Mouse (Mus musculus) embryonic facial prominence, embryonic 14.5 days (tissue): ENCODE measurements around the gene Alg9. TPM values are rescaled to one million over a fixed set of nuclear protein-coding genes. Genes with fewer than 3 reads are reported as not detected.
A peak's percentile ranks its signal among the peaks of the same experiment; 100 is the strongest.

ENCODE experiments used
- ATAC-seq: fragments of 200-750 bp; cut with Nextera tagmentation; 2 replicates; pipeline ENCODE4 v1.8.0; 2017; ENCODE audit warnings: low read depth, moderate number of reproducible peaks, moderate TSS enrichment
- DNase-seq: peaks from one replicate; pipeline ENCODE4 v3.0.0-alpha.2; 2015; ENCODE audit warnings: low spot score
- H3K27ac ChIP-seq: fragments of 300-500 bp; sonication (generic); replicated peaks from 2 replicates; pipeline ENCODE4 v1.5.1; 2014; ENCODE audit warnings: low read depth, mild to moderate bottlenecking, low read length, moderate library complexity
- H3K27me3 ChIP-seq: fragments of 300-500 bp; sonication (generic); replicated peaks from 2 replicates; pipeline ENCODE4 v1.6.1; 2014; ENCODE audit warnings: low read length; ENCODE audit not compliant: control insufficient read depth, insufficient read depth
- H3K36me3 ChIP-seq: fragments of 300-500 bp; sonication (generic); 2 replicates; pipeline ENCODE4 v1.6.1; 2014; ENCODE audit warnings: low read length, mixed read lengths; ENCODE audit not compliant: control insufficient read depth, insufficient read depth
- H3K4me1 ChIP-seq: fragments of 300-500 bp; sonication (generic); 2 replicates; pipeline ENCODE4 v1.6.1; 2014; ENCODE audit warnings: antibody characterized with exemption, low read length; ENCODE audit not compliant: control insufficient read depth, insufficient read depth
- H3K4me2 ChIP-seq: fragments of 300-500 bp; sonication (generic); 2 replicates; pipeline ENCODE4 v1.6.1; 2014; ENCODE audit warnings: low read depth, mild to moderate bottlenecking, low read length, moderate library complexity, mixed read lengths
- H3K4me3 ChIP-seq: fragments of 300-500 bp; sonication (generic); 2 replicates; pipeline ENCODE4 v1.5.1; 2014; ENCODE audit warnings: low read depth, mild to moderate bottlenecking, low read length
- H3K9ac ChIP-seq: fragments of 300-500 bp; sonication (generic); 2 replicates; pipeline ENCODE4 v1.6.1; 2014; ENCODE audit warnings: low read depth, mild to moderate bottlenecking, low read length, moderate library complexity, mixed read lengths
- H3K9me3 ChIP-seq: fragments of 300-500 bp; sonication (generic); 2 replicates; pipeline ENCODE4 v1.6.1; 2016; ENCODE audit warnings: low read length; ENCODE audit not compliant: control insufficient read depth
- WGBS: fragments of 180-500 bp; shearing (Covaris S2); extraction: QIAGEN DNeasy Blood & Tissue Kit; methylation state at CpG from one replicate; pipeline ENCODE4 v1.1.7; 2014; 5-methylcytosine and 5-hydroxymethylcytosine counted together
- polyA plus RNA-seq: library from polyadenylated mRNA; unstranded; fragments of >200 nt; fragmentation: Nextera tagmentation; extraction: Ambion mirVana; gene quantifications from 2 replicates; pipeline ENCODE4 v1.2.1, GENCODE M21; 2014

The Alg9 gene
- 35.7 and 38.2 TPM in 2 replicates for polyA plus RNA-seq

- peak within 1 kb of the TSS; percentile 93 for H3K9ac ChIP-seq
- peak within 1 kb of the TSS; percentile 95 for H3K4me3 ChIP-seq
- DNase-seq (peak; percentile 89), ATAC-seq (peak; percentile 89)
- H3K4me1 ChIP-seq = peaks cover 15% of the 10 kb centered on the region; the same call in 1 of the 2 replicates
- WGBS = under 1% methylated on average over 29 of the region's 51 CpGs
- H3K4me2 ChIP-seq = peak within 1 kb of the TSS; percentile 83
- no peaks in the 10 kb centered on the region for H3K27me3 ChIP-seq
- H3K27ac ChIP-seq = peak within 1 kb of the TSS; percentile 90
- peaks cover 42% of the 10 kb centered on the region for H3K36me3 ChIP-seq
- no peaks in the 10 kb centered on the region for H3K9me3 ChIP-seq
Observed at GRCm38 (mm10) chr9:50774991-50775612, at the start of gene Alg9, which contains the start of gene 1110032A03Rik. Alg9 (plus strand) TSS chr9:50775019. 1110032A03Rik (minus strand) TSS chr9:50775520.

- Histone ChIP-seq H3K27me3 (no peaks in the 10 kb centered on the region), H3K4me3 (peak overlapping the region; percentile 64), H3K4me1 (peaks cover 24% of the 10 kb centered on the region), H3K9ac (no peak overlapping the region), H3K9me3 (no peaks in the 10 kb centered on the region), H3K27ac (peak overlapping the region; percentile 68), H3K4me2 (peak overlapping the region; percentile 89), H3K36me3 (no peaks in the 10 kb centered on the region)
- no peak for DNase-seq
- 18% methylated on average over 8 of the region's 8 CpGs for WGBS
- ATAC-seq = no peak
Observed at GRCm38 (mm10) chr9:50725921-50726590, 48.8 kb upstream of the Alg9 start.

GRCm38 (mm10) chr9:50727171-50727924, 47.5 kb upstream of the Alg9 start:
- Histone ChIP-seq H3K4me1 (peaks cover 21% of the 10 kb centered on the region), H3K36me3 (no peaks in the 10 kb centered on the region), H3K9ac (peak overlapping the region; percentile 80), H3K4me3 (peak overlapping the region; percentile 64), H3K27me3 (no peaks in the 10 kb centered on the region), H3K4me2 (peak overlapping the region; percentile 89), H3K27ac (peak overlapping the region; percentile 65), H3K9me3 (no peaks in the 10 kb centered on the region)
- ATAC-seq = 0 out of 2 replicates have a peak, but pooled peaks have one; percentile 26
- peak; percentile 73 for DNase-seq
- 2% methylated on average over 29 of the region's 30 CpGs for WGBS

- WGBS = under 1% methylated on average over 40 of the region's 45 CpGs
Observed at GRCm38 (mm10) chr9:50727925-50728651, 46.7 kb upstream of the Alg9 start.

GRCm38 (mm10) chr9:50729600-50729999, 45.2 kb upstream of the Alg9 start:
- no peaks in the 10 kb centered on the region for H3K9me3 ChIP-seq
- H3K4me2 ChIP-seq = no peak overlapping the region
- DNase-seq (no peak), ATAC-seq (no peak)
- no peaks in the 10 kb centered on the region for H3K36me3 ChIP-seq
- H3K27me3 ChIP-seq = no peaks in the 10 kb centered on the region
- H3K9ac ChIP-seq = no peak overlapping the region
- H3K27ac ChIP-seq = no peak overlapping the region; the same call in 1 of the 2 replicates
- H3K4me3 ChIP-seq = no peak overlapping the region
- WGBS = 37% methylated on average over 4 of the region's 4 CpGs
- H3K4me1 ChIP-seq = peaks cover 16% of the 10 kb centered on the region

More at GRCm38 (mm10) chr9:50727925-50728651, 46.7 kb upstream of the Alg9 start:
- Histone ChIP-seq H3K4me2 (peak overlapping the region; percentile 89), H3K9me3 (no peaks in the 10 kb centered on the region), H3K4me1 (peaks cover 19% of the 10 kb centered on the region), H3K36me3 (no peaks in the 10 kb centered on the region), H3K4me3 (peak overlapping the region; percentile 64), H3K9ac (peak overlapping the region; percentile 80), H3K27ac (peak overlapping the region; percentile 65), H3K27me3 (no peaks in the 10 kb centered on the region)
- DNase-seq (peak; percentile 95), ATAC-seq (peak; percentile 97)

- 35% methylated on average over 4 of the region's 4 CpGs for WGBS
- Histone ChIP-seq H3K4me2 (no peak overlapping the region), H3K36me3 (no peaks in the 10 kb centered on the region), H3K27me3 (no peaks in the 10 kb centered on the region), H3K9me3 (no peaks in the 10 kb centered on the region), H3K4me1 (no peaks in the 10 kb centered on the region), H3K9ac (no peak overlapping the region), H3K27ac (no peak overlapping the region), H3K4me3 (no peak overlapping the region)
- ATAC-seq (no peak), DNase-seq (no peak)
Observed at GRCm38 (mm10) chr9:50732560-50732959, 42.3 kb upstream of the Alg9 start.

- DNase-seq (peak; percentile 73), ATAC-seq (no peak)
- Histone ChIP-seq H3K36me3 (no peaks in the 10 kb centered on the region), H3K27me3 (no peaks in the 10 kb centered on the region), H3K4me3 (no peak overlapping the region), H3K9ac (no peak overlapping the region), H3K9me3 (no peaks in the 10 kb centered on the region), H3K4me1 (peaks cover 4% of the 10 kb centered on the region; the same call in 1 of the 2 replicates), H3K27ac (no peak overlapping the region), H3K4me2 (peak overlapping the region; percentile 21; the same call in 1 of the 2 replicates)
- WGBS = 3% methylated on average over 9 of the region's 9 CpGs
Observed at GRCm38 (mm10) chr9:50734989-50735388, 39.8 kb upstream of the Alg9 start.
